Mouse (Mus musculus) cerebellum, adult 9-10 months (tissue): ENCODE results near the gene Vmn1r32.

Experiments used
- DNase-seq: peaks from one replicate; pipeline ENCODE4 v3.0.0; 2022

Vmn1r32 gene

GRCm38 (mm10) chr6:66559996-66560395 lies at the start of gene Vmn1r32:
Vmn1r32 (minus strand) TSS chr6:66560096.
- no peak for DNase-seq

GRCm38 (mm10) chr6:66595804-66596203 lies 35.9 kb upstream of the Vmn1r32 start:
- DNase-seq, result no peak

- no peak for DNase-seq
Measured at GRCm38 (mm10) chr6:66535966-66536365, 23.9 kb downstream of the Vmn1r32 start.

- peak; percentile 99 for DNase-seq
Measured at GRCm38 (mm10) chr6:66535028-66535862, 24.7 kb downstream of the Vmn1r32 start, which contains the start of gene Mad2l1. Mad2l1 (plus strand) TSS chr6:66535390.

GRCm38 (mm10) chr6:66534366-66534941 lies 25.4 kb downstream of the Vmn1r32 start:
- peak; percentile 35 for DNase-seq

- DNase-seq, result peak; percentile 64
Measured at GRCm38 (mm10) chr6:66533241-66533640, 26.7 kb downstream of the Vmn1r32 start.

GRCm38 (mm10) chr6:66528386-66528785 lies 31.5 kb downstream of the Vmn1r32 start:
- no peak for DNase-seq

GRCm38 (mm10) chr6:66516368-66516767 lies 43.5 kb downstream of the Vmn1r32 start:
- DNase-seq, result no peak
